Mouse (Mus musculus) megakaryocyte, embryonic 14.5 days (primary cell): ENCODE measurements around the gene 9330182O14Rik.

Source experiments
- FLI1 ChIP-seq: IDR thresholded peaks from 2 replicates; pipeline ENCODE4 v1.6.1; 2012; ENCODE audit warnings: low read length, inconsistent platforms, mixed read lengths
- GATA1 ChIP-seq: IDR thresholded peaks from 3 replicates; pipeline ENCODE4 v1.6.1; 2012; ENCODE audit warnings: mixed read lengths, low read length, inconsistent platforms, borderline replicate concordance

- TF ChIP-seq GATA1 (no peak), FLI1 (no peak)
Observed at GRCm38 (mm10) chr15:40105712-40106111, 28.5 kb upstream of the 9330182O14Rik start.
